Comparison of ENCODE assay signal across 8 mouse cellular contexts in genomic region chr5:33377801-33378301, GRCm38 (mm10). TPM values are rescaled to one million over a fixed set of nuclear protein-coding genes. Genes with fewer than 3 reads are reported as not detected.
DNase-seq lines count a peak whose midpoint lies in the region; ATAC-seq and TF ChIP-seq lines count a peak whose summit lies in the region.

No protein-coding gene starts in this region.

- intact Hi-C loops in gastrocnemius, adult 2 months (cut with DNase I), result loop anchor here (2.0 to 5.0 kb wide), 3 partner anchors 43 to 176 kb away; partner anchors contain the start of genes Ctbp1 and Maea

- WGBS in liver, embryonic 12.5 days (ENCODE audit: insufficient replicate concordance), result 4% methylated on average over 21 of the region's 21 CpGs

- H3K4me1 ChIP-seq in liver, embryonic 12.5 days, result peaks cover 24% of the 10 kb centered on the region

- H3K4me2 ChIP-seq in liver, embryonic 12.5 days, result peak overlapping the region; percentile 95

- H3K27me3 ChIP-seq in liver, embryonic 12.5 days (replicated peaks), result no peaks in the 10 kb centered on the region

- peak overlapping the region; percentile 87 for H3K9ac ChIP-seq in liver, embryonic 12.5 days

- peaks cover 35% of the 10 kb centered on the region for H3K36me3 ChIP-seq in liver, embryonic 12.5 days

- H3K4me3 ChIP-seq in gastrocnemius, adult 2 months, result peak overlapping the region; percentile 78
- H3K4me3 ChIP-seq in liver, embryonic 12.5 days, result peak overlapping the region; percentile 81

- ATAC-seq in hematopoietic stem cell, adult 5-6 weeks (replicated peaks in 1 of 2; ENCODE audit: insufficient read depth in 1 of 2, low FRiP score in 2 of 2, low TSS enrichment in 1 of 2, low read depth in 1 of 2, poor library complexity in 2 of 2, severe bottlenecking in 2 of 2), result peak; percentile 8 to 21; a peak in 3 of 4 replicates
- ATAC-seq in liver, embryonic 12.5 days, result peak; percentile 63

- no peaks in the 10 kb centered on the region for H3K9me3 ChIP-seq in liver, embryonic 12.5 days (replicated peaks)

- H3K27ac ChIP-seq in gastrocnemius, adult 2 months, result peak overlapping the region; percentile 95
- H3K27ac ChIP-seq in liver, embryonic 12.5 days, result peak overlapping the region; percentile 98

- TF ChIP-seq CTCF in gastrocnemius, adult 2 months (IDR thresholded peaks at IDR 0.05), result no peak

- peak; percentile 38 for DNase-seq in gastrocnemius, adult 2 months
- DNase-seq in gastrocnemius, adult 18-20 months (ENCODE audit: low spot score), result no peak
- DNase-seq in urinary bladder, adult 2 months (ENCODE audit: low spot score), result peak; percentile 33
- no peak for DNase-seq in urinary bladder, postnatal 10 days (ENCODE audit: low spot score)
- peak; percentile 78 for DNase-seq in naive thymus-derived CD4-positive, alpha-beta T cell, adult 2 months (ENCODE audit: low read depth)
- peak; percentile 28 for DNase-seq in urinary bladder, postnatal 14 days (ENCODE audit: low spot score)

RNA-seq across cellular contexts. Expression of gene Uvssa, which starts 0.5 kb away (rescaled TPM):
- total RNA-seq in gastrocnemius, adult 2 months (2021), result 1 to 10 TPM; 2.9 to 3.4 TPM
- total RNA-seq in gastrocnemius, adult 18-20 months (2021), result 1 to 10 TPM; 2.6 to 2.9 TPM
- polyA plus RNA-seq in urinary bladder, adult 2 months (2012; rRNA removed), result 10.9 and 11.0 TPM in 2 replicates
- total RNA-seq in hematopoietic stem cell, adult 5-6 weeks (2017), result 10.0 and 14.9 TPM in 2 replicates
- polyA plus RNA-seq in liver, embryonic 12.5 days (2016; fragmentation: Nextera tagmentation; extraction: Ambion mirVana), result 3.5 and 3.6 TPM in 2 replicates

RNA-seq across cellular contexts. Expression of gene Maea, which starts 42.5 kb away (rescaled TPM):
- total RNA-seq in gastrocnemius, adult 2 months (2021), result 10 to 100 TPM; 56.1 to 64.5 TPM
- 10 to 100 TPM; 56.5 to 67.7 TPM for total RNA-seq in gastrocnemius, adult 18-20 months (2021)
- polyA plus RNA-seq in urinary bladder, adult 2 months (2012; rRNA removed), result 134 and 160 TPM in 2 replicates
- 240 and 243 TPM in 2 replicates for total RNA-seq in hematopoietic stem cell, adult 5-6 weeks (2017)
- polyA plus RNA-seq in liver, embryonic 12.5 days (2016; fragmentation: Nextera tagmentation; extraction: Ambion mirVana), result 64.2 and 67.7 TPM in 2 replicates

RNA-seq across cellular contexts. Expression of gene Nkx1-1, which starts 55.9 kb away (rescaled TPM):
- not detected for total RNA-seq in gastrocnemius, adult 2 months (2021)
- total RNA-seq in gastrocnemius, adult 18-20 months (2021), result not detected
- not detected in 2 replicates for polyA plus RNA-seq in urinary bladder, adult 2 months (2012; rRNA removed)
- not detected in 2 replicates for total RNA-seq in hematopoietic stem cell, adult 5-6 weeks (2017)
- not detected in 2 replicates for polyA plus RNA-seq in liver, embryonic 12.5 days (2016; fragmentation: Nextera tagmentation; extraction: Ambion mirVana)

Comparison
In these comparisons a context has a peak if more than half of its experiments do, and no peak if none do; other contexts are left out.
1. DNase-seq: peak in gastrocnemius, adult 2 months (single experiment), urinary bladder, adult 2 months (single experiment), naive thymus-derived CD4-positive, alpha-beta T cell, adult 2 months (single experiment) and urinary bladder, postnatal 14 days (single experiment); none in gastrocnemius, adult 18-20 months (single experiment) and urinary bladder, postnatal 10 days (single experiment).